Mouse (Mus musculus): ENCODE results near the gene Ptcd3.
A peak's percentile ranks its signal among the peaks of the same experiment; 100 is the strongest.
"Not testable (repeated sequence)": the region's sequence is repeated elsewhere in the genome, so short reads cannot be mapped to it uniquely, and the experiment has no call there.

The Ptcd3 gene

DNA sequence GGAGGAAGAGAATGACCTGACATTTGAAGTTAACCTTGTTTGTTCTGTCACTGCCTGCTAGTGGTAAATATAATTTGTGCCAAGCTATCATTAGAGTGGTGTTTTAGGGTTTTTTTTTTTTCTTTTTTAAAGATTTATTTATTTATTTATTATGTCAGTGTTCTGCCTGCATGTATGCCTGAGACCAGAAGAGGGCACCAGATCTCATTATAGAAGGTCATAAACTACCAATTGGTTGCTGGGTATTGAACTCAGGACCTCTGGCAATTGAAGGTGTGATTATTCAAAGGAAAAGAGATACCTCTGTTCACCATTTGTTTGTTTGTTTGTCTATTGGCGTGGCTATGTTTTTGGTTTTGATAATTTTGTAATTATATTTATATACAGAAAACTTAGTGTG, 39.7 kb downstream of the Ptcd3 start:
- DNase-seq, result no peak

DNA sequence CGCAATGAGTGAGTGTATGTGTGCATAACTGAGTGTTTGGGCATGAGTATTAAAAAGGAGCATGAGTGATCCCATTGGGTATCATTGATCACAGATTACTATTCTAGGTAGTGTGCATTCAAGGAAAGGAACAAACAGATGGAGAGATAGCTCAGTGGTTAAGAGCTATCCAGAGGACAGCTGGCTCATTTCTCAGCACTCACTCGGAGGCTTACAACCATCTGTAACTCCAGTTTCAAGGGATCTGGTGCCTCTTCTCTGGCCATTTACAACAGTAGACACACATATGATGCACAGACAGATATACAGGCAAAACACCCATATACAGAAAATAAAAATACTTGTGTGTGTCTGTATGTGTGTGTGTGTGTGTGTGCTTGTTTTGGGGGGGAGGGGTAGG, 40.8 kb downstream of the Ptcd3 start:
- no peak for DNase-seq

DNA sequence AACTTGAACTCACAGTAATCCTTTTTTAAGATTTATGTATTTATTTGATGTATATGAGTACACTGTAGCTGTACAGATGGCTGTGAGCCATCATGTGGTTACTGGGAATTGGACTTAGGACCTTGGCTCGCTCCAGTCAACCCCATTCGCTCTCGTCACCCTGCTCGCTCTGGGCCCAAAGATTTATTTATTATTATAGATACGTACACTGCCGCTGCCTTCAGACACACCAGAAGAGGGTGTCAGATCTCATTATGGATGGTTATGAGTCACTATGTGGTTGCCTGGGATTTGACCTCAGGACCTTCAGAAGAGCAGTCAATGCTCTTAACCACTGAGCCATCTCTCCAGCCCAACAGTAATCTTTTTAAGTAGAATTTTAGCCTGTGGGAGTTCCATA, 61.6 kb downstream of the Ptcd3 start:
- DNase-seq, result not testable (repeated sequence)

DNA sequence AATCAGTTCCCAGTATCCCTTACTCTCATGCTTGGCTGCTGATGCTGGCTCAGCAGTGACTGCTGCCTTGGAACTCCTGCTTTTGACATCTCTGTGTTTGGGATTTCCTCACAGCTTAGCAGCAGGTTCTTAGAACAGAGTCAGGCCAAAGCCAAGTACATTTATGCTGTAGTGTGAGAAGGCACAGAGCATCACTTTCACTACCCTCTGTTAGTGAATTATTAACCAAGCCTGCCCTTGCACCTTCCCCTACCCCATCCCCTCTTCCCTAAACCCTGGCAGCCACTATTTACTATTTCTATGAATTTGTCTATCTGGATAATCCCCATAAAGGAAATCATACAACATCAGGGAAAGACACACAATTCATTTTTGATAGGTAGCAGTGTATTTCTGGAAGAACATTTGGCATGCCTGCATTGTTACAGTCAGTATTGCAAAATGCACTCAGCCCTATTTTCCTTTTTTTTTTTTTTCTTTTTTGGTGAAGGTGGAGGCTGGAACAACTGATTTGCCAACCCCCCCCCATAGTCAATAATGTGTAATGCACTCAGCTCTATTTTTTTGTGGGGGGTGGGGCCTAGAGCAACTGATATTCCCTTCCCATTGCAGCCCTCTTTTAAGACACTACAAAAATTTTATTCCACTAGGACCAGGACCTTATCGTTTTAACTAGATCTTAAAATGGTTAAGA, 67.8 kb downstream of the Ptcd3 start:
- DNase-seq, result no peak

DNA sequence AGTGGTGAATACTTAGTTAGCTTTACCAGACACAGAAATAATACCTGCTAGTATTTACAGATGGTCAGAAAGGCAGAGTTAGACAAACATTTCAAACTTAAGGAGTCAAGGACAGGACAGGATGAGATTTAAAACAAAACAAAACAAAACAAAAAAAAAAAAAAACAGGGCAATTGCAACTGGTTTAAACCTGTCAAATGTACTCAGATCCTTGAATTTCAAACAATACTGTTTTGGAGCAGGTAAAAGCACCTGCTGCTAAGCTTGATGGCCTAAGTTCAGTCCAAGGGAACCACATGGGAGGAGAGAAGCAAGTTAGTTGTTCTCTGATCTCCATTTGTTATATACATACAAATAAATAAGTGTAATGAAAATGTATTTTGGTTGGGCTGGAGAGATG, 68.7 kb downstream of the Ptcd3 start:
- no peak for DNase-seq

DNA sequence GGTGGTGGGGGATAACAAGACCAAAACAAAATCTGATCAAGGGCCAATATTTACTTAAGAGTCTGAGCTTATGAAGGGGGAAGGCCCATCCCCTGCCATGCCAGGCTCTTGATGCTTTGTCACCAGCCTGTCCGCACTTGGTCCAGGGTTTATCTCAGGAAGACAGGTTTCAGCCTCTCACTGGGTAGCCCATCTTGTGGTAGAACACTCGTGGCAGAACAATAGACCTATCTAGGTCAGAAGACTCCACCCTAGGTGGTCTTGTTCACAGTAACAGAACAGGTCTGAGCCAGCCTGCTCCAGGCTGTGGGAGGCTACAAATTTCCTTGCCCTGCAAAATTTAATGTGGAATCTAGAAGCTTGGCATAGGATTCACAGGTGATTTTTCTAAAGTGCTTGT, 71.7 kb downstream of the Ptcd3 start:
- DNase-seq, result peak; percentile 50

DNA sequence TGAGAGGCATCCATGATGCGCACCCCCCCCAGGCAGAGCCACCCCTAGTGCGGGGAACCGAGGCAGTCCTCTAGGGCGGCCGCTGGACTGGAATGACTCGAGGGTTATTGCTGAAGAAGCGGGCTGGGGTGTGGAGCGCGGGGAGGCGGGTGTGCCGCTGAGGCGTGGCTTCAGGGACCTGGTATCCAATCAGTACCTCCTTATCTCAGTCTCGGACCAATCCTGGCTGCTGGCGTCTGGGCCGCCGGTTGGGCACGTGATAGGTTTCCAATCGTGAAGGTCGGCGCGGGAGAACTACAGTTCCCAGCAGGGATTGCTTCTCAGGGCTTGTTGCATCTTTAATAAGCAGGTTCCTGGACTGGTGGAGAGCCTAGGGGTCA, 77.0 kb downstream of the Ptcd3 start:
- DNase-seq, result peak; percentile 98

DNA sequence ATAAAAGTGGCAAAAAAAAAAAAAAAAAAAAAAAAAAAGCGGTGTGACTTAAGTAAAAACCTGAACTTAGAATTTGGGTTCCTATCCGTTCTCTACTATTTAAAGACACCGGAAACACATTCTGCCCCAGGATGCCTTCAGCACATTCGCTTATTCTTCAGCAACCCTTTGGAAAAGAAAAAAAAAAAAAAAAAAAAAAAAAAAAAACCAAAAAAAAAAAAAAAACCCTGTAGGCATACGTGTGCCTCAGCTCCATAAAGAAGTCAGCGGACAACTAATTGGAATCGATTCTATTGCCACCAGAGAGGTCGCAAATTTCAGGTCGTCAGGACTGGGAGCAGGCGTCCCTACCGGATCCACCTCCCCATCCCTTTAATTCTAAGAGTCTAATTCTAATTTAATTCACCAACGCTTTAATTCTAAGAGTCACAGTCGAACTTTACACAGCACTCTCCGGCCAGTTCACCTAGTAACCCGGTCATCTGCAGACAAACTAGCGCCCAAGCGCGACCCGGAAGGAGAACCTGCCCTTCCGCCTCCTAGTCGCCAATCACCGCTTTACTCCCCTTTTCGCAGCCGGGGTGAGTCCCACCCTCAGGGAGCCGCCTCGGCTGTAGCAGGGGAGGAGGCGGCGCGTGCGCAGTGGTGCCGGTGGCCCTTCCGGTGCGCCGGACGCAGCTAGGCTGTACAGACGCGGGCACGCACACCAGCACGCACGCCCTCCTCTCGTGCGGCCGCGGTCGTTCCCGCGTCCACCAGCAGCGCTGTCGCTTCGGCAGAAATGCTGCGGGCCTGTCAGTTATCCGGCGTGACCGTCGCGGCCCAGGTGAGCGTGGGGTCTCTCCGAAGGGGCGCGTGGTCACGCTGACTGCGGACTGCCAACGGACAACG, 77.6 kb downstream of the Ptcd3 start, which contains the start of gene Immt:
Immt (plus strand) TSS at position 642 of the 891 bp plus-strand sequence.
- DNase-seq, result peak; percentile 97
